Mouse (Mus musculus) C2C12 (cell line): ENCODE measurements around the gene Gm42791. TPM values are rescaled to one million over a fixed set of nuclear protein-coding genes. Genes with fewer than 3 reads are reported as not detected.

ENCODE experiments used
- H3K27me3 ChIP-seq: one replicate; pipeline ENCODE4 v1.6.1; 2011; ENCODE audit not compliant: control insufficient read depth, insufficient read depth, insufficient read length
- H3K36me3 ChIP-seq: one replicate; pipeline ENCODE4 v1.6.1; 2011; ENCODE audit not compliant: control insufficient read depth, insufficient read depth
- H3K4me3 ChIP-seq: one replicate; pipeline ENCODE4 v1.5.1; 2011; ENCODE audit warnings: mild to moderate bottlenecking, control low read depth; ENCODE audit not compliant: poor library complexity, insufficient read depth, severe bottlenecking
- H3K79me2 ChIP-seq: one replicate; pipeline ENCODE4 v1.6.1; 2011; ENCODE audit not compliant: control insufficient read depth, insufficient read depth
- H3K79me3 ChIP-seq: one replicate; pipeline ENCODE4 v1.6.1; 2011; ENCODE audit warnings: low read depth, control low read depth
- H3ac ChIP-seq: one replicate; pipeline ENCODE3; 2011; ENCODE audit warnings: low read depth; ENCODE audit not compliant: control insufficient read depth, insufficient read length
- CEBPB ChIP-seq: IDR thresholded peaks from one replicate; pipeline ENCODE4 v1.6.1; 2011; ENCODE audit warnings: low read depth, mild to moderate bottlenecking, control low read depth, moderate library complexity
- CTCF ChIP-seq: IDR thresholded peaks from one replicate; pipeline ENCODE4 v1.5.1; 2011; ENCODE audit not compliant: control insufficient read depth, insufficient read depth, insufficient read length
- FOSL1 ChIP-seq: IDR thresholded peaks from one replicate; pipeline ENCODE4 v1.8.0; 2011; ENCODE audit warnings: mild to moderate bottlenecking, low read length; ENCODE audit not compliant: poor library complexity, insufficient read depth, severe bottlenecking
- MAX ChIP-seq: IDR thresholded peaks from one replicate; pipeline ENCODE4 v1.6.1; 2011; ENCODE audit warnings: mild to moderate bottlenecking, control low read depth
- MYOD1 ChIP-seq: IDR thresholded peaks from one replicate; pipeline ENCODE4 v1.6.1; 2011; ENCODE audit warnings: low read depth; ENCODE audit not compliant: control insufficient read depth, insufficient read length
- MYOG ChIP-seq: IDR thresholded peaks from one replicate; pipeline ENCODE4 v1.6.1; 2011; ENCODE audit not compliant: control insufficient read depth, insufficient read length; ENCODE audit errors: extremely low read depth
- USF1 ChIP-seq: IDR thresholded peaks from one replicate; pipeline ENCODE4 v1.6.1; 2011; ENCODE audit warnings: low read depth, mild to moderate bottlenecking, control low read depth, moderate library complexity
- polyA plus RNA-seq: library from polyadenylated mRNA; unstranded; fragments of >200 nt; fragmentation: generic; extraction: Trizol; gene quantifications from one replicate; pipeline ENCODE4 v1.2.1, GENCODE M21; 2012; ENCODE audit warnings: missing spikeins

Gene Gm42791
- polyA plus RNA-seq, 1 experiment = not detected

- H3K79me2 ChIP-seq = peaks cover 26% of the 10 kb centered on the region
- no peaks in the 10 kb centered on the region for H3K27me3 ChIP-seq
- peak overlapping the region; percentile 83 for H3ac ChIP-seq
- TF ChIP-seq MAX = no peak
- TF ChIP-seq CEBPB = no peak
- TF ChIP-seq CTCF = no peak
- no peak for TF ChIP-seq MYOG
- no peak for TF ChIP-seq FOSL1
- TF ChIP-seq USF1 = no peak
- H3K36me3 ChIP-seq = peaks cover 24% of the 10 kb centered on the region
- H3K4me3 ChIP-seq = peak overlapping the region; percentile 33
- H3K79me3 ChIP-seq = peaks cover 12% of the 10 kb centered on the region
Measured at GRCm38 (mm10) chr5:148994311-148994705, 639 bp downstream of the Gm42791 start.

- H3K27me3 ChIP-seq = no peaks in the 10 kb centered on the region
- H3K4me3 ChIP-seq = no peak overlapping the region
- H3K79me2 ChIP-seq = peaks cover 26% of the 10 kb centered on the region
- peaks cover 12% of the 10 kb centered on the region for H3K79me3 ChIP-seq
- H3K36me3 ChIP-seq = peaks cover 24% of the 10 kb centered on the region
- TF ChIP-seq CEBPB (no peak), MYOD1 (no peak), USF1 (no peak), FOSL1 (no peak), MYOG (no peak), CTCF (no peak), MAX (no peak)
- H3ac ChIP-seq = no peak overlapping the region
Measured at GRCm38 (mm10) chr5:148992598-148992997, 2.3 kb downstream of the Gm42791 start.

- H3K27me3 ChIP-seq = no peaks in the 10 kb centered on the region
- peaks cover 22% of the 10 kb centered on the region for H3K79me2 ChIP-seq
- H3ac ChIP-seq = no peak overlapping the region
- H3K4me3 ChIP-seq = no peak overlapping the region
- peaks cover 24% of the 10 kb centered on the region for H3K36me3 ChIP-seq
- H3K79me3 ChIP-seq = peaks cover 12% of the 10 kb centered on the region
- TF ChIP-seq CTCF (no peak), MYOD1 (no peak), FOSL1 (no peak), MAX (no peak), MYOG (no peak)
Measured at GRCm38 (mm10) chr5:148990891-148991311, 4.0 kb downstream of the Gm42791 start.

GRCm38 (mm10) chr5:148989480-148989879 lies 5.5 kb downstream of the Gm42791 start:
- H3ac ChIP-seq = no peak overlapping the region
- H3K36me3 ChIP-seq = peaks cover 24% of the 10 kb centered on the region
- H3K27me3 ChIP-seq = no peaks in the 10 kb centered on the region
- no peak for TF ChIP-seq CEBPB
- no peak for TF ChIP-seq MYOG
- no peak for TF ChIP-seq FOSL1
- no peak for TF ChIP-seq USF1
- no peak for TF ChIP-seq CTCF
- no peak for TF ChIP-seq MYOD1
- TF ChIP-seq MAX = no peak
- H3K79me2 ChIP-seq = peaks cover 13% of the 10 kb centered on the region
- peaks cover 12% of the 10 kb centered on the region for H3K79me3 ChIP-seq
- no peak overlapping the region for H3K4me3 ChIP-seq

- Histone ChIP-seq H3K79me3 (no peaks in the 10 kb centered on the region), H3K27me3 (no peaks in the 10 kb centered on the region), H3K36me3 (no peaks in the 10 kb centered on the region), H3K79me2 (no peaks in the 10 kb centered on the region), H3ac (no peak overlapping the region), H3K4me3 (no peak overlapping the region)
- TF ChIP-seq MAX = no peak
- TF ChIP-seq MYOG = no peak
- no peak for TF ChIP-seq CTCF
- no peak for TF ChIP-seq USF1
- TF ChIP-seq CEBPB = no peak
- TF ChIP-seq FOSL1 = no peak
- TF ChIP-seq MYOD1 = no peak
Measured at GRCm38 (mm10) chr5:148984961-148985360, 10.0 kb downstream of the Gm42791 start.

- Histone ChIP-seq H3K4me3 (no peak overlapping the region), H3K79me2 (no peaks in the 10 kb centered on the region), H3K27me3 (no peaks in the 10 kb centered on the region), H3K79me3 (no peaks in the 10 kb centered on the region), H3ac (no peak overlapping the region), H3K36me3 (no peaks in the 10 kb centered on the region)
- TF ChIP-seq CEBPB (no peak), FOSL1 (no peak), MAX (no peak), USF1 (no peak), MYOG (no peak), MYOD1 (no peak), CTCF (no peak)
Measured at GRCm38 (mm10) chr5:148983696-148984095, 11.3 kb downstream of the Gm42791 start.
